Mouse (Mus musculus) MEL (cell line): ENCODE data around the gene Dhrs11. TPM values are rescaled to one million over a fixed set of nuclear protein-coding genes. Genes with fewer than 3 reads are reported as not detected.

Experiments
- DNase-seq: peaks from one replicate; pipeline ENCODE4 v3.0.0; 2011; ENCODE audit warnings: low read depth, low spot score
- H3K27ac ChIP-seq: 2 replicates; pipeline ENCODE4 v1.5.1; 2012; ENCODE audit warnings: low read depth, mild to moderate bottlenecking, control low read depth, low read length, moderate library complexity; ENCODE audit not compliant: control insufficient read depth
- H3K27me3 ChIP-seq, 2 experiments: fragments of 150-350 bp in 1 of 2; sonication (generic) in 1 of 2; 2 replicates each; pipeline ENCODE4 v1.6.1; 2012; ENCODE audit warnings: low read length in 2 of 2, mild to moderate bottlenecking in 2 of 2, improper control_type of control experiment in 1 of 2, moderate library complexity in 1 of 2; ENCODE audit not compliant: insufficient read depth in 2 of 2, control insufficient read depth in 1 of 2
- H3K36me3 ChIP-seq, 2 experiments: 2 replicates each; pipeline ENCODE4 v1.6.1; 2012 to 2014; ENCODE audit warnings: low read length in 2 of 2, improper control_type of control experiment in 1 of 2, inconsistent platforms in 1 of 2, mild to moderate bottlenecking in 1 of 2; ENCODE audit not compliant: insufficient read depth in 2 of 2, control insufficient read depth in 1 of 2
- H3K4me1 ChIP-seq, 2 experiments: fragments of 150-350 bp in 1 of 2; sonication (generic) in 1 of 2; 2 replicates each; pipeline ENCODE4 v1.6.1; 2012; ENCODE audit warnings: low read length in 2 of 2, improper control_type of control experiment in 1 of 2, mild to moderate bottlenecking in 1 of 2; ENCODE audit not compliant: insufficient read depth in 2 of 2, control insufficient read depth in 1 of 2
- H3K4me3 ChIP-seq, 2 experiments: fragments of 150-350 bp in 1 of 2; sonication (generic) in 1 of 2; 2 replicates each; pipeline ENCODE4 v1.5.1; 2012; ENCODE audit warnings: low read depth in 2 of 2, low read length in 2 of 2, mild to moderate bottlenecking in 2 of 2, moderate library complexity in 2 of 2, control low read depth in 1 of 2, improper control_type of control experiment in 1 of 2; ENCODE audit not compliant: control insufficient read depth in 1 of 2, insufficient read depth in 1 of 2
- H3K79me2 ChIP-seq: 2 replicates; pipeline ENCODE4 v1.6.1; 2012; ENCODE audit warnings: mild to moderate bottlenecking, low read length, moderate library complexity; ENCODE audit not compliant: control insufficient read depth, poor library complexity, insufficient read depth
- H3K9ac ChIP-seq: 2 replicates; pipeline ENCODE4 v1.6.1; 2012; ENCODE audit warnings: low read depth, mild to moderate bottlenecking, control low read depth, low read length, moderate library complexity; ENCODE audit not compliant: control insufficient read depth, poor library complexity, severe bottlenecking
- H3K9me3 ChIP-seq: fragments of 150-350 bp; sonication (generic); replicated peaks from 2 replicates; pipeline ENCODE4 v1.6.1; 2012; ENCODE audit warnings: mild to moderate bottlenecking, low read length, improper control_type of control experiment, moderate library complexity; ENCODE audit not compliant: insufficient read depth
- CHD2 ChIP-seq: IDR thresholded peaks from 2 replicates; pipeline ENCODE4 v1.6.1; 2011; ENCODE audit warnings: low read length, improper control_type of control experiment
- CTCF ChIP-seq, 3 experiments: IDR thresholded peaks in 2 of 3; conservative IDR thresholded peaks in 1 of 3; 2 replicates each; pipeline ENCODE4 v1.5.1; 2011 to 2012; ENCODE audit warnings: low read length in 3 of 3, low read depth in 2 of 3, mild to moderate bottlenecking in 2 of 3, improper control_type of control experiment in 1 of 3, inconsistent platforms in 1 of 3, mixed read lengths in 1 of 3, moderate library complexity in 1 of 3; ENCODE audit not compliant: control insufficient read depth in 1 of 3, insufficient read depth in 1 of 3, poor library complexity in 1 of 3, severe bottlenecking in 1 of 3
- E2F4 ChIP-seq: IDR thresholded peaks from 2 replicates; pipeline ENCODE4 v1.6.1; 2011; ENCODE audit warnings: low read depth, low read length, improper control_type of control experiment, borderline replicate concordance
- ELF1 ChIP-seq: IDR thresholded peaks from 2 replicates; pipeline ENCODE4 v1.6.1; 2014; ENCODE audit warnings: low read depth, mild to moderate bottlenecking, inconsistent platforms, low read length, improper control_type of control experiment, moderate library complexity
- EP300 ChIP-seq, 2 experiments: IDR thresholded peaks; 2 replicates each; pipeline ENCODE4 v1.6.1; 2011; ENCODE audit warnings: improper control_type of control experiment in 2 of 2, low read length in 2 of 2, low read depth in 1 of 2, mild to moderate bottlenecking in 1 of 2
- ETS1 ChIP-seq: IDR thresholded peaks from 2 replicates; pipeline ENCODE4 v1.6.1; 2012; ENCODE audit warnings: low read depth, mild to moderate bottlenecking, inconsistent platforms, low read length, improper control_type of control experiment, moderate library complexity
- GATA1 ChIP-seq: IDR thresholded peaks from 2 replicates; pipeline ENCODE4 v1.6.1; 2011; ENCODE audit warnings: low read depth, low read length, improper control_type of control experiment
- HCFC1 ChIP-seq: IDR thresholded peaks from 2 replicates; pipeline ENCODE4 v1.6.1; 2012; ENCODE audit warnings: low read depth, mild to moderate bottlenecking, inconsistent platforms, low read length, improper control_type of control experiment, moderate library complexity
- MAFK ChIP-seq: IDR thresholded peaks from 2 replicates; pipeline ENCODE4 v1.6.1; 2011; ENCODE audit warnings: low read depth, mild to moderate bottlenecking, low read length, improper control_type of control experiment, borderline replicate concordance
- MAX ChIP-seq: IDR thresholded peaks from 2 replicates; pipeline ENCODE4 v1.6.1; 2011; ENCODE audit warnings: low read length, improper control_type of control experiment
- MAZ ChIP-seq: IDR thresholded peaks from 2 replicates; pipeline ENCODE4 v1.6.1; 2012; ENCODE audit warnings: low read depth, mild to moderate bottlenecking, inconsistent platforms, low read length, improper control_type of control experiment
- MXI1 ChIP-seq: IDR thresholded peaks from 2 replicates; pipeline ENCODE4 v1.6.1; 2011; ENCODE audit warnings: mild to moderate bottlenecking, low read depth, low read length, improper control_type of control experiment
- MYB ChIP-seq: IDR thresholded peaks from 2 replicates; pipeline ENCODE4 v1.6.1; 2011; ENCODE audit warnings: mild to moderate bottlenecking, low read depth, low read length, improper control_type of control experiment
- MYC ChIP-seq: IDR thresholded peaks from 2 replicates; pipeline ENCODE4 v1.6.1; 2011; ENCODE audit warnings: low read depth, mild to moderate bottlenecking, low read length, improper control_type of control experiment, moderate library complexity
- NELFE ChIP-seq: IDR thresholded peaks from 2 replicates; pipeline ENCODE4 v1.6.1; 2011; ENCODE audit warnings: low read depth, low read length, improper control_type of control experiment
- NRF1 ChIP-seq: IDR thresholded peaks from 2 replicates; pipeline ENCODE4 v1.6.1; 2014; ENCODE audit warnings: low read depth, mild to moderate bottlenecking, inconsistent platforms, low read length, improper control_type of control experiment, moderate library complexity; ENCODE audit not compliant: poor library complexity, insufficient read depth, severe bottlenecking
- POLR2A ChIP-seq, 2 experiments: IDR thresholded peaks; 2 replicates each; pipeline ENCODE4 v1.6.1; 2011 to 2012; ENCODE audit warnings: low read length in 2 of 2, mild to moderate bottlenecking in 2 of 2, control low read depth in 1 of 2, improper control_type of control experiment in 1 of 2, low read depth in 1 of 2, moderate library complexity in 1 of 2; ENCODE audit not compliant: control insufficient read depth in 1 of 2, insufficient read depth in 1 of 2, poor library complexity in 1 of 2
- POLR2AphosphoS2 ChIP-seq: IDR thresholded peaks from 2 replicates; pipeline ENCODE4 v1.6.1; 2011; ENCODE audit warnings: low read length, improper control_type of control experiment
- POLR2AphosphoS5 ChIP-seq: IDR thresholded peaks from 2 replicates; pipeline ENCODE4 v1.6.1; 2012; ENCODE audit warnings: low read depth, borderline replicate concordance, mild to moderate bottlenecking, inconsistent platforms, low read length, moderate library complexity, mixed read lengths
- RCOR1 ChIP-seq: IDR thresholded peaks from 2 replicates; pipeline ENCODE4 v1.6.1; 2012; ENCODE audit warnings: low read depth, mild to moderate bottlenecking, inconsistent platforms, low read length, improper control_type of control experiment
- SIN3A ChIP-seq: IDR thresholded peaks from 2 replicates; pipeline ENCODE4 v1.6.1; 2012; ENCODE audit warnings: low read length, improper control_type of control experiment, inconsistent platforms
- SMC3 ChIP-seq: IDR thresholded peaks from 2 replicates; pipeline ENCODE4 v1.6.1; 2011; ENCODE audit warnings: low read depth, low read length, improper control_type of control experiment
- TAL1 ChIP-seq: IDR thresholded peaks from 2 replicates; pipeline ENCODE4 v1.6.1; 2012; ENCODE audit warnings: mild to moderate bottlenecking, inconsistent platforms, low read length, moderate library complexity, mixed read lengths
- TCF12 ChIP-seq: IDR thresholded peaks from 2 replicates; pipeline ENCODE4 v1.6.1; 2014; ENCODE audit warnings: low read depth, mild to moderate bottlenecking, inconsistent platforms, low read length, improper control_type of control experiment, moderate library complexity
- UBTF ChIP-seq: IDR thresholded peaks from 2 replicates; pipeline ENCODE4 v1.6.1; 2012; ENCODE audit warnings: low read depth, mild to moderate bottlenecking, inconsistent platforms, low read length, improper control_type of control experiment, moderate library complexity, borderline replicate concordance; ENCODE audit not compliant: insufficient read depth
- USF1 ChIP-seq: IDR thresholded peaks from 2 replicates; pipeline ENCODE4 v1.6.1; 2014; ENCODE audit warnings: low read depth, mild to moderate bottlenecking, inconsistent platforms, low read length, improper control_type of control experiment, moderate library complexity
- ZC3H11A ChIP-seq: IDR thresholded peaks from 2 replicates; pipeline ENCODE4 v1.6.1; 2012; ENCODE audit warnings: low read depth, mild to moderate bottlenecking, inconsistent platforms, low read length, improper control_type of control experiment
- ZNF384 ChIP-seq: IDR thresholded peaks from 2 replicates; pipeline ENCODE4 v1.6.1; 2012; ENCODE audit warnings: low read depth, mild to moderate bottlenecking, inconsistent platforms, low read length, improper control_type of control experiment
- polyA plus RNA-seq, 2 experiments: library from polyadenylated mRNA; stranded (reverse) in 1 of 2; unstranded in 1 of 2; fragments of >175 nt in 1 of 2; fragments of >200 nt in 1 of 2; gene quantifications; 2 replicates each; pipeline versions ENCODE4 v1.2.1 to v1.2.4; 2012; ENCODE audit warnings: low replicate concordance in 2 of 2, low read depth in 1 of 2; ENCODE audit not compliant: insufficient read length in 2 of 2, insufficient read depth in 1 of 2, missing spikeins in 1 of 2
- total RNA-seq: library from RNA; depleted of rRNA; stranded (reverse); fragments of 300-350 nt; gene quantifications from 2 replicates; pipeline ENCODE4 v1.2.3, GENCODE M21; 2012

Gene Dhrs11
- total and polyA plus RNA-seq, 3 experiments, result 36.6 to 37.7 TPM; not detected in 1

GRCm38 (mm10) chr11:84871046-84871445 is 42.3 kb upstream of the Dhrs11 start:
- Histone ChIP-seq H3K4me3 (peak overlapping the region; percentile 79 to 98), H3K9me3 (no peaks in the 10 kb centered on the region), H3K4me1 (peaks cover 12 to 32% of the 10 kb centered on the region in 2 experiments), H3K27ac (peak overlapping the region; percentile 92), H3K79me2 (peaks cover 41% of the 10 kb centered on the region), H3K9ac (peak overlapping the region; percentile 98), H3K36me3 (peaks cover 11 to 39% of the 10 kb centered on the region in 2 experiments), H3K27me3 (no peaks in the 10 kb centered on the region)
- peak; percentile 33; the same call in 1 of the 2 replicates for TF ChIP-seq MXI1
- TF ChIP-seq POLR2AphosphoS5, result no peak
- peak; percentile 23; the same call in 1 of the 2 replicates for TF ChIP-seq GATA1
- TF ChIP-seq ETS1, result 0 out of 2 replicates have a peak, but pooled peaks have one; percentile 4
- 0 out of 2 replicates have a peak, but pooled peaks have one; percentile 52 for TF ChIP-seq MYC
- TF ChIP-seq E2F4, result no peak
- TF ChIP-seq SIN3A, result no peak; the same call in 1 of the 2 replicates
- peak; percentile 80 for DNase-seq

DNA sequence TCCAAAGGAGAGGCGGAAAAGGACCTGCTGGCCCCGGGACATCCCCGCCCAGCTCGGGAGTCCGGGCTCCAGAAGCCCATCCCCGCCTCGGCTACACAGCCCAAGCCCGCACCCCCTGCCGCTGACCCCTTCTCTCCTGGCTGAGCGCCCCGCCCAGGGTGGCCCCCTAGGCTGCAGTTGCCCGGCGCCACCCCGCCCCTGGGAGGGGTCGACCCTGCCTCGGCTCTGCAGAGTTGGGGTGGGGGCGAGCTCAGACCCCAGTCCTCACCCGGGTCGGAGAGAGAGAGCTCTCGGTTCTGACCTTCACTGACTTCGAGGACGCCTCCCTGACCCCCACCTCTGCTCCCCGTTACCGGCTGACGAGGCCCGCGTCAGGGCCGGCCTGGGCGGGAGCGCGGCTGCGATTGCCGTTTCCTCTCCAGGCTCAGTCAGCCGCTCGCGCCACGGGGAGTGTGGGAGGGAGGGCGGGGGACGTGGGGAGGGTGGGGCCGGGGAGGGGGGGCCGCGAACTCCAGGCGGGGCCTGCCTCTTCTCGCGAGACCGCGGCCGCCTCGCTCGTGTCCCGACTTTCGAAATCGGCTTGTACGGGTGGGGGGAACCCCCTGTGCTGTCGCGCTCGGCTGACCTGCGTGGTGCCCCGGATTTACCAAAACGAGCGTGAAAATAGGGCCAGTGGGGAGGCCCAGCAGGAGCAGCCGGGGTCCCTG is 41.7 kb upstream of the Dhrs11 start, which contains the start of gene Ggnbp2:
Gene Ggnbp2, minus strand, starts transcription at position 481 of the 707 bp plus-strand sequence.
- peaks cover 16 to 44% of the 10 kb centered on the region in 2 experiments for H3K36me3 ChIP-seq
- peak; percentile 96 for DNase-seq
- TF ChIP-seq ELF1 (peak; percentile 46), EP300 (IDR thresholded peaks at IDR 0.05; ENCODE audit: low read depth in 1 of 2, low read length in 2 of 2) (peak in 1 of 2 experiments; percentile 28; a peak in 1 of 4 replicates), MXI1 (peak; percentile 90), ZNF384 (0 out of 2 replicates have a peak, but pooled peaks have one; percentile 21), ETS1 (no peak; the same call in none of the 2 replicates), MYC (0 out of 2 replicates have a peak, but pooled peaks have one; percentile 7), SIN3A (peak; percentile 63), ZC3H11A (no peak), HCFC1 (peak; percentile 74), POLR2AphosphoS2 (peak; percentile 97), MAX (peak; percentile 65), SMC3 (no peak), UBTF (0 out of 2 replicates have a peak, but pooled peaks have one; percentile 20), CTCF (IDR thresholded peaks at IDR 0.05 in 2 of 3, conservative IDR thresholded peaks at IDR 0.05 in 1 of 3; ENCODE audit: control insufficient read depth in 1 of 3, insufficient read depth in 1 of 3, low read depth in 2 of 3, low read length in 3 of 3, poor library complexity in 1 of 3, severe bottlenecking in 1 of 3) (0 out of 6 replicates have a peak, but pooled peaks of 1 of the 3 experiments have one; percentile 9), POLR2A (IDR thresholded peaks at IDR 0.05; ENCODE audit: control insufficient read depth in 1 of 2, insufficient read depth in 1 of 2, low read depth in 1 of 2, low read length in 2 of 2, poor library complexity in 1 of 2) (peak; percentile 91 to 93), NRF1 (peak; percentile 20; the same call in 1 of the 2 replicates), TAL1 (no peak), MAZ (peak; percentile 99), MAFK (no peak), MYB (no peak), E2F4 (0 out of 2 replicates have a peak, but pooled peaks have one; percentile 69), CHD2 (peak; percentile 92), POLR2AphosphoS5 (no peak), NELFE (peak; percentile 94), TCF12 (no peak; the same call in 1 of the 2 replicates), RCOR1 (no peak), USF1 (no peak)

More for the DNA sequence above, 41.7 kb upstream of the Dhrs11 start, which contains the start of gene Ggnbp2:
- Histone ChIP-seq H3K27me3 (no peaks in the 10 kb centered on the region), H3K27ac (peak within 1 kb of the TSS; percentile 100), H3K79me2 (peaks cover 44% of the 10 kb centered on the region), H3K9ac (peak within 1 kb of the TSS; percentile 100), H3K4me1 (peaks cover 14 to 38% of the 10 kb centered on the region in 2 experiments), H3K4me3 (peak within 1 kb of the TSS; percentile 97 to 98), H3K9me3 (no peaks in the 10 kb centered on the region)
